Mouse (Mus musculus) brain, embryonic 14.5 days (tissue): ENCODE data around the gene Asic1.

Source experiments
- CTCF ChIP-seq: fragments of 200-500 bp; IDR thresholded peaks from 2 replicates; pipeline ENCODE4 v1.5.1; 2012; ENCODE audit warnings: inconsistent platforms, mild to moderate bottlenecking, moderate library complexity, borderline replicate concordance; ENCODE audit not compliant: insufficient read depth, insufficient read length; ENCODE audit errors: extremely low read depth
- POLR2A ChIP-seq: fragments of 200-500 bp; IDR thresholded peaks from 2 replicates; pipeline ENCODE4 v1.6.1; 2012; ENCODE audit warnings: mild to moderate bottlenecking, inconsistent platforms, borderline replicate concordance; ENCODE audit not compliant: poor library complexity, insufficient read depth, insufficient read length, severe bottlenecking; ENCODE audit errors: extremely low read depth

DNA sequence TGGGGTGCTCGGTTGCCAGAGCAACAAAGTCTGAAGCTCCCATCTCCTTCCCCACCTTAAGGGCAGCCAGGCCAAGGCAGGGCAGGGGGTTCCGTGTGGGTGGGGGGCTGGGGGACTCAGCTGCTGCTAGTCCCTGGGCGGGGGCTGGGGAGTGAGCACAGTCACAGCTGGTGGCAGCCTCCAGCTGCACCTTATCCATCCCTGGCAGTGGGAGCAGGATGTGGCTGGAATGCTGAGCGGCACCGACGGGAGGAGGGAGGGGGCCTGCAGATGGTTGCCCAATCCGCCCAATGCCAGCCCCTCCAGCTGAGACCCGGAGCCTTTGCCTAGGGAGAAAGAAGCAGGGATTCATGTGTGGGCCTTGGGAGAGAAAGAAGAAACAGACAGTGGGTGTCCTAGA is 6.9 kb downstream of the Asic1 start:
- TF ChIP-seq POLR2A (no peak), CTCF (no peak)
